Mouse (Mus musculus) kidney, adult 18-20 months (tissue): ENCODE measurements around the gene Kncn.

Experiments used
- DNase-seq: peaks from one replicate; pipeline ENCODE4 v3.0.0; 2021

Kncn gene

DNA sequence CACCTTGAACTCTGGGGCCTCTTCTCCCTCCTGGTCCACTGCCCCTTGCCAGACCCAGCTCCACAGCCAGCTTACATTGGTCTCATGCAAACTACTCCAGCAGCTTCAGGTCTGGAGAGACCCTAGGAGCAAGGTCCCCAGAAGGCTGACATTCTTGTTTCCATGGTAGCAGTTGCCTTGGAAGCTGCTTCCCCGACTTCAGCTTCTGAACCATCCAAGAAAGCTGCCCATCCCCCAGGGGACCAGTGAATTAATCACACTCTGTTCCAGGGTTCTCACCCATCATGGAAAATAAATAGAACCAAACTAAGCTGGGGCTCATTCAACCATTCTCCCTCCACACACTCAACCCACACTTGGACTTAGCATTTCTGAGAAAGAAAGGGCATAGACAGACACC is 3.0 kb upstream of the Kncn start:
- no peak for DNase-seq

DNA sequence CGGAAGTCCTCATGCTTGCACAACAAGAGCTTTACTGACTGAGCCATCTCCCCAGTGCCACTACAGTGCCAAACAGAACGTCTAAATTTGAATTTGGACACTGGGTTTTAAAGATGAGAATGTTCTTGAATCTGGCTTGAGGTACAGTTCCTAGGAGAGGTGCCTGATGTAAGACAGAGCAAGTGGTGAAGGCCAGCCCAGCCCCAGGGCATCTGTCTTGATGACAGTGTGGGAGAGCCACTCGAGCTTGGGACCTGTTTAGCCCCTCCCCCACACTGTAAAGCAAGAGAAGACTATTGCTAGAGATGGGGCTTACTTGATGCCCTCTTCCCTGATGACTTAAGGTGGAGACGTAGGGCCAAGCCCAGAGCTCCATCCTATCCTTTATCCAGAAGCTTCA is 2.0 kb upstream of the Kncn start:
- no peak for DNase-seq

DNA sequence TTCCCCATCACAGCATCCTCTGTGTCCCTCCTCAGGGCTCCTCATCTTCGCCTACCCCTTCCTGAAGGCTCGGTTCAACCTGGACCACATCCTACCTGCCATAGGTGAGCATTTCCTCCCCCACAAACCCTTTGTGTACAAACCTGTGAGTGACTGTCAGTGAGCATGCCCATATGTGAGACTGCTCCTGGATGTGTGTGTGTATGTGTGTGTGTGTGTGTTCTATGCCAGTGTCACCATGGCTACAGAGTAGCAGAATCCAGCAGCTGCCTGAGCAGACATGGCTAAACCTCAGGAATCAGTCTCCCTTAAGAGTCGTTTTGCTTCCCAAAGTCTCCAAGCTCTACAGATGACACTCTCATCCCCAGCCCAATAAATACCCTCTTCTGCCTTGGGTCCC is 1.6 kb downstream of the Kncn start:
- DNase-seq, result no peak

DNA sequence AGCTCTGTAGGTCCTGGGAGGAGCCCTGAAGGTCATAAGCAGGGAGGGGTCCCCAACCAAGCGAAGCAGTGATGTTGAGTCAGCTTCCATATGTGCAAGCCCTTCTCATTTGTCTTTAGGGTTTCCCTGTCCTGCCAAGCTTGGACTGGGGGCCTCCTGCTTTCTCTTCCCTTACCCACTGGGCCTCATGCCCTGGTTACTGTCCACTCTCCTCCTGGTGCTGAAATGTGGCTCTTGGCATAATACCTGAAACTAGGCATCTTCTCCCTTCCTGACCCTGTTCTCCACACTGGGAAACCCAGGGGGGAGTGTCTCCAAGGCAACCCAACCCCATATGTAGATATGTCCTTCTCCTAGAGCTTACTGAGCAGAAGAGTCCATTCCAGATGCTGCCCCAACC is 2.7 kb downstream of the Kncn start:
- DNase-seq, result no peak

DNA sequence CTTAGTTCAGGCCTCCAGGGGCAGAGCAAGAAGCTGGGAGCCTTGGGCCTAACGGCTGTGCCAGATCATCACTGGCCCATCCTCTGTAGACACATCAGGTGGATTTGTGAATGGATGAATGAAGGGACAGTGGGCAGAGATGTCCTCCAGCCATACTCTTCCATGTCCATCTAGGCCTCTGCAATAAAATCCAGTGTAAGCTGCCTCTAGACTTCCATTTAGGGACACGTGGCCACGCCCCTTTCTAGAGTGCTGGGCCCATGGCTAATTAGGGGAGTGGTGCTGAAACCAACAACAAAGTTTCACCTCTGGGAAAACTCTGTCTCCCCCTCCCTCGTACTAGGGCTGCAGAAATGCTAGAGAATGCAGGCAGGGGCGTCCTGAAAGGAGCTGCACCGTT is 5.9 kb downstream of the Kncn start:
- DNase-seq, result no peak

DNA sequence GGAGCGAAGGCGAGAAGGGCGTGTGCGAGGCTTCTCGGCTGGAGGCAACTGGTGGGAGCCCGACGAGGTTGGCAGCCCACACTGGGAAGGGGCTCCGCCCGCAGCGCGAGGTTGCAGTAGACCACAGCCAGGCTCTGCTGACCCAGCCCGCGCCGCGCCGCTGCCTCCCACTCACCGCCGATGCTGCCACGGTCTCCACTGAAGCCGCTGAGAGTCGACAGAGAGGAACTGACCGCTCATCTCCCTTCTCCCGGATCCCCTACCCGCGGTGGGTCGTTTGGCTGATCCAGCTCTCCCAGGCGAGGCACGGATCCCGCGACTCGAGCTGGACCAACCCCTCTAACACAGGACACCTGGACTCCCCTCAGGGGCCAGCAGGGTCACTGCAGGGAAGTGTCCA is 6.4 kb downstream of the Kncn start, which contains the start of gene 6430628N08Rik:
Gene 6430628N08Rik (plus strand): TSS at position 113 of the 400 bp plus-strand sequence.
- no peak for DNase-seq

DNA sequence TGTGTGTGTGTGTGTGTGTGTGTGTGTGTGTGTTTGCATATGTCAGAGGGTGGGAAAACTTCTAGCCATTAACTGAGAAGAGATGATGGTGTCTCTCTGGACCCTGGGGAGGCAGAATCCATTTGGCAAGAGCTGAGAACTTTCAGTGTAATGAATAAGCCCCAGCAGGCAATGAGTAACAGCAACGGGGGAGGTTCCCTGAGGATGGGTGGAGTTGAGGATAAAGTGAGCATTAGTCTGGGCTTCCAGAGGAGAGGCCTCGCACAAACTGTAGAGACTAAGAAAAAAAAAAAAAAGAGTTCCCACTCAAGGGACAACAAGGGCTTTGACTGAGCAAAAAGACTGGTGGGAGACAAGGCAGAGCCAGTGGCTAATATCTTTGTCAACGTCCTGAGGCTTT is 10.1 kb downstream of the Kncn start:
- DNase-seq, result peak; percentile 78

DNA sequence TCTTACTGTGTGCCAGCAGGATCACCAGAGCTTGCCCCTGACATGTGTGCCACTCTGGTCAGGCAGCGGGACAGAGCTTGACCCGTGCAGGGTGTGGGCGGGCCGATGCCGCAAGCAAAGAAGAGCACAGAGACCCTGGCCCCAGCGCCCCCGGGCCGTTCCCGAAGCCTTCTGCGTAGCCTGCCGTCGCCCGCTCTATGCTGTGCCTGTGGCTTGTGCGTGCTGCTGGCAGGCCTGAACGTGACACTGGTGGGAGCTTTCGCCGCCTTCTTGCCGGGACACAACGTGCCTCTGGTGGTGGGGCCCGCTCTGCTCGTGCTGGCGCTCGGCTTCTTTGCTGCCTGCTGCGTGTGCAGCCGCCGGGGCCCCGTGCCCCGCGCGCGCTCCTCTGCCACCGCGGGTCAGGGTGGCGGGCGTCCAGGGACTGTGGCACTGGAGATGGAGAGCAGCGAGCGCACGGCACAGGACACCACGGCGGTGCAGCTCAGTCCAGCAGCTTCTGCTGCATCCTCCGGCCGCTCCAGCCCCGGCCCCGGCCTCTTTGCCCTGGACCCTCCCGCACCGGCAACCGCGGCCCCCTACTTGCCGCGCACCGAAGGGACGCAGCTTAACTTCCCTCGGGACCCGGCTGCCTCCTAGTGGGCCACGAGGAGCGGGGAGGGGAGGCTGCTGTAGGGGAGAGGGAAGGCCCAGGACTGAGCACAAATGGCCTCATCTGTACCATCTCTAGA is 13.9 kb downstream of the Kncn start:
- DNase-seq, result no peak

DNA sequence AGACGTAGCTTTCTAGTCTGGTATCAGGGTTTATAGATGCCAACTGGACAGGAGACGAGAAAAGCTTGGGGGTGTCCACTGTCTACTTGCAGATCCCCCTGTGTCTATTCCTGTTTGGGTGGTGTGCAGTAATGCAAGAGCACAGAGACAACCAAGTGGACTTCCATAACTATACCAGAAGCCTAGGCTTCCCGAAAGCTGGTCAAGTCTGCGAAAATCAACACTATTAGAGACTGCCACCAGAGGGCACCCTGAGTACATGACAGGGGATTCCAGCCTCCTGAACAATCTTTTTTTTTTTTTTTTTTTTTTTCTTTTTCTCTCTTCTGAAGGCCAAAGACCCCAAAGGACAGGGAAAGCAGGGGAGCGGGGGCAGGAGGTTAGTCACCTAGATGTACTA is 18.6 kb downstream of the Kncn start:
- DNase-seq, result peak; percentile 83

DNA sequence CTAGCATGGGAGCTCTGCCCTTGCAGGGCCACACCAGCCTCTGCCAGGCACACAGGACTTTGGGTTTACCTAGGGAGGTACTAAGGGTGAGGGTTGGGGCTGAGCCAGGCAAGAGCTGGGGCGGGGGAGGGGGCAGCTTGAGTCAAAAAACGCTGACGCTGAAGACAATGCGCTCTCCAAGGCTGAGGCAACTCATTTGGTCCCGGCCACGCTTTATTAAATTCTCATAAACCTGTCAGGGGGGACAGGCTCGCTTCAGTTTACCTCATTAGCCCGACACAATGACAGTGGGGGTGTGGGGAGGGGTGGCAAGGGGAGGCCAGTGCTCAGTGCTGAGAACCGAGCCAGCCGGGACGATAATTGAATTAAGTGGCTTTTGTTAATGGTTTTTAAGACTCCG is 20.2 kb downstream of the Kncn start:
- no peak for DNase-seq

DNA sequence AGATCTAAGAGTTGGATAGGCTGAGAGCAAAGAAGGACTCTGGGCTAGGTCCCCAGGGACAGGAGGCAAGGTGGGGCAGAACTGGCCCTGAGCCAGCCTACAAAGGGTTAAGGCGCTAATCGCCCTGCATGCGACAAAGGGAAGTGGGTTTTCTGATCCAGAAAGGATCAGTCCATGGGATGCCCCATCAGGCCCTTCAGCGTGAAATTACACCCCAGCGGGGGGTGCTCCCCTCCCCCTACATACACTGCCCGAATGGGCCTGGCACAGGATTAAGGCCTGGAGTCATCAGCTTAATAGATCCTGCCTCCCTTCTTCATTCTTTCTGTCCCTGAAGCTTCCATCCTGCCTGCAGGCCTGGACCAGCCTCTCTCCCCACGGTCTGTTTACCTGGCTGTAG is 21.5 kb downstream of the Kncn start:
- no peak for DNase-seq

DNA sequence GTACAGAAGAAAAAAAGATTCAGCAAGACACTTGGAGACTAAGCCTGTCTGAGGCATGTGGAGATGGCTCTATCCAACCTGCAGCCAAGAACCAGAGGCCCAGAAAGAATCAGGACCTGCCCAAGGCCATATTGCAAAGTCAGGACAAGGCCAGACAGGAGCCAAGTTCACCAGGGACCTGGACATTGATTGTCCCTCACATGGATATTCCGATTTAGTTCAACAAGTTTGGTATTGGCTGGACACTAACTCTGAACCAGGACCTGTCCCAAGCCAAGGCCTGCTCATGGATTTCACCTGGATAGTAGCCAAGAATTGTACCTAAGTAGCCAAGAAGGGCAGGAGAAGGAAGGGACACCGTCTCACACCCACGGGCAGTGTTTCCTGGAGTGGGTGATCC is 22.6 kb downstream of the Kncn start:
- no peak for DNase-seq

DNA sequence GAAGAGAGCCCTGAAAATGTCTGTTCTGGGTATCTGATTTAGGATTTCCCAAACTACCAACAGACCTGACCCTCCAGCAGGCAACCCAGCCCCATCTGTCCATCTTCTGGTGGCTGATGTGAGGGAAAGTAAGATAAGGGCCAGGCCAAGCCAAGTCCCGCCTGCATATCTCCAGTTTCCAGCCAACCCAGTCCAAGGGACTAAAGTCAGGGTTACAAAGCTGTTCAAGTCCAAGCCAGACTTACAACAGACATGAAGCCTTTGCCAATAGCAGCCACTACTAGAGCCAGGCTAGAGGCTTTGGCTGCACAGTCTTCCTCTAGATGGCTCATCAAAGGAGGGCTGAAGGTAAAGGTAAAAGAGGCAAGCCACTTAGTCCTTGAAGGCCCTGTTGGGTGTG is 23.8 kb downstream of the Kncn start:
- no peak for DNase-seq

DNA sequence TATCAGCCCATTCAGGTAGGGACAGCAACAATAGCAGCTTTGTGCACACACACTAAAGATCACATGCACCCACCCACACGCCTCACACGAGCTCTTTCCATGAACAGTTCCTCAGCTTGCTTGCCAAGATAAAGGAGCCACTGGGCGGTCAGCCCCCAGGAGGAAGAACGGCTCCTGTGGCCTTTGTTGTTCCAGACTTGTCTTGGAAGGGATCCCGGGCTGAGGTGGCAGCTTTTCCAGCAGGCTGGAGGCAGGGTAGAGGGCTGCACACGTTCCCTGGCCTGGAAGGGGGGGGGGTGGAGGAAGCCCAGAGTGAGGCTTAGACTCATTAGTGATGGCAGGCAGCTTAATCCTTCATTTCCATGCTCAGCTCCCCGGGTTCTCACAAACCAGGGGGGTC is 24.4 kb downstream of the Kncn start:
- no peak for DNase-seq

DNA sequence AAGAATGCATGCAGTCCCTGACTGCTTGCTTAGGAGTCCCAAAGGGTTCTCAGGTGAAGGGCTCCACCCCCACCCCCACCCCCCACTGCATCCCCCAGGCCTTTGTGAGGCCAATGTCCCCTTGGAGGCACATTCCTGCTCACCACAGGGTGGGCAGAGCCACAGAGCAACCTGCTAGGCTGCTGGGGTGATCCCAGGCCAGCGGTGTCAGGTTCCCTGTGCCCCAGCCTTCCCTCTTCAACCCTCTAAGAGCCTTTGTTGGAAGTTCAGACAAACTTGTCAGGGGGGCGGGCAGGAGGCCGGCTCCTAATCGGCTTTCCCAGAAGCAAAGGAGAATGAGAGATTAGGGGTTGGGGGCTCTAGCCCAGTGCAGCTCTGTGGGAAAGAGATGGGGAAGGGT is 27.4 kb downstream of the Kncn start:
- no peak for DNase-seq

DNA sequence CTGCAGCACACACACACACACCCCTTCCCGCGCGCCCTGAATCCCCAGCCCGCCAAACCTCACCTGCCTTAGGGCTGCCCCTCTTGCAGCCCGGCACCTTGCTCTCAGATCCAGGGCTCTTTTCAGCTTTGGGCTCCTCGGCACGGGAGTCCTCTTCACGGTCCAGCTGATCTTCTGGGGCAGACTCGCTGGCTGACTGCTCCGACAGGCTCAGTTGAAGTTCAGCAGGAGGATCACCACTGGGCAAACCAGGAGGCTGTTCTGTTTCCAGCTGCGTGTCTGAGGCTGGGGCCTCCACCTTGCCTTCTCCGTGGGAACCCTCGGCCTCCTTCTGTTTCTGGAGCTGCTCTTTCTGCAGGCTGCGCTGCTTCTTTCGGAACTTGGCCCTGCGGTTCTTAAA is 35.7 kb downstream of the Kncn start:
- peak; percentile 47 for DNase-seq

DNA sequence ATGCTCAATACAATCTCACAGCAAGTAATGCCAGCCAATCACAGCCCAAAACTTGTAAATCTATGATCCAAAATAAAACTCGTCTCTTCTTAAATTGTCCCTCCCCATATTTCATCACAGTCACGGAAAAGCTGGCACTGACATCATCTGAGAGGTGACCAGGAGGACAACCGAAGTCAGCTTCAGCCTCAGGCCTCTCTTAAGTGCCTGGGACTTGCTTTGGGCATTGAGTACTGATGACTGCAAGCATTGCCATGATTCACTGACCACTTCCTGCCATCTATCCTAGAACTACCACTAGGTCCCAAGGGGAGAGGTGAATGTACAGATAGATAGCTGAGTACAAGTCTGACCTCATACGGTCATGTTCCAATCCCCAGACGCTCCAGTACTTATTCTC is 38.5 kb downstream of the Kncn start:
- DNase-seq, result no peak

DNA sequence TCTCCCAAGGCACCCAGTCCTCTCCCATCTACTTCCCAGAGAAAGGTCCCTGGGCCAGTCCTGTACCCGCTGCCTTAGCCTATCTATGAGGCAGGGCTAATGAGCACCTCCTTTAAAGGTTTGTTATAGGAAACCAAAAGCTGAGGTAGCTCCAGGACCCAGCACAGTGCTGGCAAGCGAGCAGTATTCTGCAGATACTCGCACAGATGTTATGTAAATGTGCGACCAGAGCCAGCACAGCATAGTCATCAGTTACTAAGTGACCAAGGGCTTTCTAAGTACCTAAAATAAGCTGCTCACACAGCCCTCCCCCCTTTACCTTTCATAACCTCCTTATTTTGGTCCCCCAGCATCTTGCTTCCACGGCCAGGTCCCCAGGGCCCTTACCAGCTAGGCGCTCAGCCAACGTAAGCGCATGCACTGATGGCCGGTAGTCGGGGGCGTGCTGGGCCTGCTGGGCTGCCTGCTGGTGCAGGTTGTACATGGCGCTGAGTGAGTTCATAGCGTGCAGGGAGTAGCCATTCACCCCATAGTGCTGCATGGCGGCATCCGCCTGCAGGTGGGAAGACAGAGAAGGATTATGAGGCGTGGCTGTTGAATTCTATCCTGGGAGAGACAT is 39.2 kb downstream of the Kncn start:
- DNase-seq, result no peak

DNA sequence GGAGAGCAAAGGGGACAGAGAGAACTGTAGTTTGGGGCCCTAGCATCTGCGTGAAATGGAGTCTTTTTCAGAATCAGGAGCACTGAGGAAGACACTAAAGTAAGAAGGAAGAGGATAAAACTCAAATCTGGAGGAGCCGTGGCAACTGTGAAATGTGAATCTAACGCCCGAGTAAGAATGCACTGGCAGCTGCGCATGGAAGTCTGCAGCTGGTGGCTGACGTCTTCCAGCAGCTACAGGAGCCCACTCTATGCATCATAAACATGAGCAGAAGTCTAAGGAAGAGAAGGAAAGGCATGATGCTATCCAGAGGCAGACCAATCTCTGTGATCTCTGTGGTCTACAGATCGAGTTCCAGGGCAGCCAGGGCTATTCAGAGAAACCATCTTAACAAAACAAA is 43.4 kb downstream of the Kncn start:
- DNase-seq, result no peak

DNA sequence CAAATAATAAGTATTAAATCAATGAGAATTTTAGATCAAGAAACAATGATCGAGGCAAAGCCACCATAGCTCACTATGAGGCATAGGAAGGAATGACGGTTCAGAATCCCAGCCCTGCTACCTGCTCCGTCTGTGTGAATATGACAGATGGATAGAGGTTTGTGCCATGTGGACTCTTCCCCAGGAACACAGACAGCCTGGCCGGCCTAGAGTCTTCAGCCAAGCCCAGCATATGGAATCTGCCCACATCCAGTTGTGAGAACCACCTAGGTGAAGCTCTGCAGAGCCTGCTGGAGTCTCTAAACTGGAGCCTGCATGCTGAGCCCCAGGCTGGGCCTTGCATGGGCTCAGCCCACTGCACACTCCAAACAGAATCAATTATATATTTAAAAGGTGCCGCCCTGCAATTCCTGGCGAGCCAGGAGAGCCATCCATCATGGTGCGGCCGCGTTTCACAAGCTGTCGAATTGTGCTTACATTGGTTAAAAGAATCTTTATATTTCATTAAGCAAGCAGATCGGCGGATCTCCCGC is 47.4 kb downstream of the Kncn start:
- no peak for DNase-seq

DNA sequence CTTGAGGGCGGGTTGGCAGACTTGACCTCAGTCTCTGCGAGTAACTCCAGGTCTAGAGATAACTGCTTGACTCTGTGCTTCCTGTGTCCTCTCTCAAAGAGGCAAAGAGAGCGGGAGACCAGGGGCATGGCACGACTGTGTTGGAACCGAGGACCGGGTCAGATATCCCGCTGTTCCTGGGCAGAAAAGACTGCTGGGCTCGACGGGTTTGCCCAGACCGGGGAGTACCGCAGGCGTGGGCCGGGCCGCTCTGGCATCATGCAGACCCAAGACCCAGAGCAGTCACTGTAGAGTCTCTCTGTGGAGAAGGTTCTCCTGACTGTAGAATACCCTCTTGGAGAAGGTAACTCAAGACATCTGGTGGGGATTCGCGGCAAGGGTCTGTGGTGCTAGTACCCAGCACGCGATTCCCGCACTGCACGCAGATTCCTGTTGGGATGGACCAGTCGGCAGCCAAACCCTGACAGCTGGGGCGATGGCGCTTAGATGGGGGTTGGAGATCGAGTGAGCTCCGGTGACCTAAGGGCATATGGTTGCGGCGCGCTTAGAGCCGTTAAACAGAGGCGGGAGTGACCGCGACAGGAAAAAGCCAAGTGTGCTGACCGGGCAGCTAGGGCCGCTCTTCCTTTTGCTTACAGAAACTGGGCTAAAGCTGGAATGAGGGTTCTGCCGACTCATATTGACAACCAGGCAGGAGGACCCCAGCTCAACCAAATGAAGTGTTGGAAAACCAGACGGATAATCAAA is 51.8 kb downstream of the Kncn start:
- DNase-seq, result peak; percentile 23

DNA sequence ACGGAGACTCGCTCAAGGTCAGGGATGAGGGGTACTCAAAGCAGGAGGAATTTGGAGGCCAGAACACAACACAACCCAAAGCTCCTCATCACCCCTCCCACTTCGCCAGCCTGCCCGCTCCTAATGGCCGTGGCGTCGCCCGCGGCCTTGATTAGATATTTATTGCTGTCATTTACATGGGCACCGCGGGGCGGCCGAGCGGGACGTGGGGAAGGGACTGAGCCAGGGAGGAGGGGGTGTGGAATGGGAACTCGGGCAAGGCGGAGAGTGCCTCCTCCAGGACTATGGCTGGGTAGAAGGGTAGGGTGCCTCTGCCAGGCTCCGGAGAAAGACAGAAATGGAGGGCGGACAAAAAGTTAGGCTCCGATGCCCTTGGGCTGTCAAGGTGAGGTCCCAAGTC is 52.4 kb downstream of the Kncn start:
- DNase-seq, result peak; percentile 12

DNA sequence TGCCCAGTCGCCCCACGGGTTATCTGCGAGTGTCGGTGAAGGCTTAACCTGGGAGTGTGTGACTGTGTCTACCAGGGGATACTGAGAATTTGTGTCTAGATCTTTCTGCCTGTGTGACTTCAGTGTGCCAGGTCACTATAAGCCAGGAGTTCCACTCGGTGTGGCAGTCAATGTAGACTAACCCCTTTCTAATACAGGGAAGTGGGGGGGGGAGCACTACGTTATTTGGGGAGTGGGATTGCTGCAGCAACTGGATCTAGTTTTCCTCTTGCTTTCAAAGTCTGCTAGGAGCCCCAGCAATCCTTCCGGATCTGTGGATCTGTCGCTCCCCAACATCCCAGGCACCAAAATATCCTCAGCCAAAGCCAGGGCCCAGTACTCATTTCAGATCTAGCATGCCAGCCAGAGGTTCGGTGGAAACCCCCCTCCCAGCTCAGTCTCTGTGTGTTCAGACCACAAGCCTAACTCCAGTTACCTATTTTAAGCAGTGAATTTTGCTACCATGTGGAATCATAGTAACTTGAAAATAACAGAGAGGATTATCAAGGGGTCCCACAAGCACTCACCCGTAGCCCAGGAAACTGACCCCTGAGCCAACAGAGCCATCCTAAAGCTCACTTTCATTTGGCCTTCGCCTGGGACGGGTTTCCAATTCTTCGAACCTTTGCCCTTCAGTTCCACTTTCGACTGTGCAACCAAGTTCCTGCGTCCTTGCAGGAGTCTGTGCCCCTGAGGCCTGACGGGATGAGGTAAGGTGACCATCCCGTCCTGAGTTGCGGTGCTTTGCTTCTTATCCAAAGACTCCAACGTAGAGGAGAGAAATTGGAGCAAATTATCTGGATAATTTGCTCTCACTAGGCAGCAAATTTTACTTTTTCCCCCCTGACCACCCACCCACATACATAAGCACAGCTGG is 53.1 kb downstream of the Kncn start:
- no peak for DNase-seq
